Mouse (Mus musculus) spleen, adult 2 months (tissue): ENCODE measurements around the gene Gstt1.

Source experiments
- CTCF ChIP-seq: fragments of 200-500 bp; IDR thresholded peaks from 2 replicates; pipeline ENCODE4 v1.5.1; 2011; ENCODE audit warnings: mild to moderate bottlenecking, inconsistent platforms; ENCODE audit not compliant: insufficient read depth, insufficient read length, insufficient replicate concordance; ENCODE audit errors: extremely low read depth
- POLR2A ChIP-seq: fragments of 200-500 bp; IDR thresholded peaks from 2 replicates; pipeline ENCODE4 v1.6.1; 2011; ENCODE audit warnings: low read depth, low read length, inconsistent platforms

DNA sequence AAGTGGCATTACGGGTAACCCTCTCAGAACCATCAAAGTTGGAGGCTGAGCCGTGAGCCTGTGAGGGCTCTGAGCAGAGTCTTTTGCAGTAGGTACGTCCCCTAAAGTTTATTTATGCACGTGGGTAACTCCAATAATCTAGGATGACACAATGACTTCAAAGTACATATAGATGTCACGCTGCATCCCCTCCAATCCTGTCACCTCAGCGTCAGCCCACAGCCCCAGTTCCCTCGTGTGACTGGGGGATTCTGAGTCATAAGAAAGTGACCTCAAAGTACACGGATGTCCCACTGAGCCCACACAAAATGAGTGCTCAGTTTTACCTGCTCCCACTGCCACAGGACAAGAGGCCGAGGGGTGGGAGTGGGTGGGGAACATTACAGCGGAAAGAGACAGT is 40.7 kb upstream of the Gstt1 start:
- TF ChIP-seq CTCF (no peak), POLR2A (no peak)
